Mouse (Mus musculus): Measurements from ENCODE around the gene Taar6. TPM values are rescaled to one million over a fixed set of nuclear protein-coding genes. Genes with fewer than 3 reads are reported as not detected.

The Taar6 gene
- polyA plus RNA-seq, 1 experiment from 2014 or later, result not detected

DNA sequence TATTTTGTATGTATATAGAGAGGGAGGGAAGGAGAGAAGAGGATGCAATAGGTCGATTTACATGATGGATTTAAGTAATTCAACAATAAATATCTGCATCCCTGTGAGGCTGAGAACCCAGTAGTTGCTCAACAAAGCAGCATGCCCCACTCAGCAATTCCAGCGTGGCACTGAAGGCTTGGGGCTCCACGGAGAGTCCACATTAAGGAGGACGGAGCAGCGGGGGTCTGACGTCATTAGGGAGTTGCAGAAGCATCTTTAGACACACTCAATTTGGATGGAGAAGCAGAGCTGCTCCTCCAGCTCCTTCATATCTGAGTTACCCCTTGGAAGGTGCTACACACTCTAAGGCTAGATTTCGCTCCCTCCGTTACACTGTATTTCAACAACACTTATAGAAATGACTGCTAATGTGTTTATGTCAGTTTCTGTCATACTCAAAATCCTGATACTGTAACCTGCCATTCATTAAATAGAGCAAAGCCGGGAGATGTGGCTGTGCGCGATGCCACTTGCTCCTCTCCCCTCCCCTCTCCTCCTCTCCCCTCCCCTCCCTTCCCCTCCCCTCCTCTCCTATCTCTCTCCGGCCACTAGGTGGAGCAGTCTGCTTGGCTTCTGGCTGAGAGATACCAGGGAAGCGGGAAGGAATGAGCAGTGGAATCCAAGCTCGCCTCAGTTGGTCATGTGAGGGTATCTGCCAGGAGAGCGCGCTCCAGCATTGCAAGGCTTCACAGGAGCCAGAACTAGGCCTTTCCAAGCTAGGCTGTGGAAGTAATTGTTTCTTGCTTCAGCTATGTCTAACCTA, 6.3 kb downstream of the Taar6 start:
- H3K4me1 ChIP-seq (ENCODE audit: control insufficient read depth, insufficient read depth, low read length), result no peaks in the 10 kb centered on the region
- 41% methylated on average over 16 of the region's 16 CpGs for WGBS
- H3K27me3 ChIP-seq (ENCODE audit: control insufficient read depth, insufficient read depth, low read length), result no peaks in the 10 kb centered on the region; the same call in 1 of the 2 replicates
- H3K9me3 ChIP-seq (replicated peaks; ENCODE audit: control insufficient read depth, low read length), result no peaks in the 10 kb centered on the region
- no peak overlapping the region for H3K4me2 ChIP-seq (ENCODE audit: low read depth, low read length)
- H3K9ac ChIP-seq (ENCODE audit: low read length), result no peak overlapping the region
- peak; percentile 58; the same call in 1 of the 2 replicates for ATAC-seq (replicated peaks; ENCODE audit: extremely low read depth, insufficient read depth, low FRiP score)
- no peak overlapping the region for H3K27ac ChIP-seq (ENCODE audit: low read length)
- no peaks in the 10 kb centered on the region for H3K36me3 ChIP-seq (ENCODE audit: control insufficient read depth, insufficient read depth)
- H3K4me3 ChIP-seq (ENCODE audit: low read length), result no peak overlapping the region

- Histone ChIP-seq H3K9me3 (replicated peaks; ENCODE audit: control insufficient read depth, low read length) (no peaks in the 10 kb centered on the region), H3K27ac (ENCODE audit: low read length) (no peak overlapping the region), H3K27me3 (ENCODE audit: control insufficient read depth, insufficient read depth, low read length) (no peaks in the 10 kb centered on the region; the same call in 1 of the 2 replicates), H3K4me1 (ENCODE audit: control insufficient read depth, insufficient read depth, low read length) (no peaks in the 10 kb centered on the region), H3K9ac (ENCODE audit: low read length) (no peak overlapping the region), H3K4me2 (ENCODE audit: low read depth, low read length) (no peak overlapping the region), H3K4me3 (ENCODE audit: low read length) (no peak overlapping the region), H3K36me3 (ENCODE audit: control insufficient read depth, insufficient read depth) (no peaks in the 10 kb centered on the region)
- WGBS, result 52% methylated on average over 4 of the region's 4 CpGs
- ATAC-seq (replicated peaks; ENCODE audit: extremely low read depth, insufficient read depth, low FRiP score), result no peak
These were observed 7.5 kb downstream of the Taar6 start for GRCm38 (mm10) chr10:23977958-23978357.

DNA sequence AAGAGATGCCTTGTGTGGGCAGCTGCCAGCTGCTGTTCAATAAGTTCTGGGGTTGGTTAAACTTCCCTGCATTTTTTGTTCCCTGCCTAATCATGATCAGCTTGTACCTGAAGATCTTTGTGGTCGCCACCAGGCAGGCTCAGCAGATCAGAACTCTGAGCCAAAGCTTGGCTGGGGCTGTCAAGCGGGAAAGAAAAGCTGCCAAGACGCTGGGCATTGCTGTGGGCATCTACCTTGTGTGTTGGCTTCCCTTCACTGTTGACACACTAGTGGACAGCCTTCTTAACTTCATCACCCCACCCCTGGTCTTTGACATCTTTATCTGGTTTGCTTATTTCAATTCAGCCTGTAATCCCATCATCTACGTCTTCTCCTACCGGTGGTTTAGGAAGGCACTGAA, 14.2 kb downstream of the Taar6 start:
- 78% methylated on average over 5 of the region's 5 CpGs for WGBS
- no peaks in the 10 kb centered on the region for H3K27me3 ChIP-seq (ENCODE audit: control insufficient read depth, insufficient read depth, low read length)
- H3K4me1 ChIP-seq (ENCODE audit: control insufficient read depth, insufficient read depth, low read length), result no peaks in the 10 kb centered on the region
- no peaks in the 10 kb centered on the region for H3K36me3 ChIP-seq (ENCODE audit: control insufficient read depth, insufficient read depth)
- H3K27ac ChIP-seq (ENCODE audit: low read length), result no peak overlapping the region
- H3K4me2 ChIP-seq (ENCODE audit: low read depth, low read length), result no peak overlapping the region
- no peak overlapping the region for H3K4me3 ChIP-seq (ENCODE audit: low read length)
- no peaks in the 10 kb centered on the region for H3K9me3 ChIP-seq (replicated peaks; ENCODE audit: control insufficient read depth, low read length)
- H3K9ac ChIP-seq (ENCODE audit: low read length), result no peak overlapping the region
- no peak for ATAC-seq (replicated peaks; ENCODE audit: extremely low read depth, insufficient read depth, low FRiP score)

- H3K27me3 ChIP-seq (ENCODE audit: control insufficient read depth, insufficient read depth, low read length), result no peaks in the 10 kb centered on the region
- H3K9ac ChIP-seq (ENCODE audit: low read length), result no peak within 1 kb of the TSS
- H3K9me3 ChIP-seq (replicated peaks; ENCODE audit: control insufficient read depth, low read length), result no peaks in the 10 kb centered on the region
- no peak within 1 kb of the TSS for H3K27ac ChIP-seq (ENCODE audit: low read length)
- no peak within 1 kb of the TSS for H3K4me2 ChIP-seq (ENCODE audit: low read depth, low read length)
- H3K4me1 ChIP-seq (ENCODE audit: control insufficient read depth, insufficient read depth, low read length), result no peaks in the 10 kb centered on the region
- no peak for ATAC-seq (replicated peaks; ENCODE audit: extremely low read depth, insufficient read depth, low FRiP score)
- WGBS, result 84% methylated on average over 11 of the region's 11 CpGs
- no peak within 1 kb of the TSS for H3K4me3 ChIP-seq (ENCODE audit: low read length)
- no peaks in the 10 kb centered on the region for H3K36me3 ChIP-seq (ENCODE audit: control insufficient read depth, insufficient read depth)
These were observed 14.7 kb downstream of the Taar6 start, which contains the start of gene Taar5 for GRCm38 (mm10) chr10:23970656-23971165. TSS of gene Taar5 (plus strand) at chr10:23970706.

GRCm38 (mm10) chr10:23964921-23965610, 20.4 kb downstream of the Taar6 start:
- Histone ChIP-seq H3K9ac (ENCODE audit: low read length) (no peak overlapping the region), H3K4me3 (ENCODE audit: low read length) (no peak overlapping the region), H3K27me3 (ENCODE audit: control insufficient read depth, insufficient read depth, low read length) (no peaks in the 10 kb centered on the region), H3K27ac (ENCODE audit: low read length) (no peak overlapping the region), H3K4me1 (ENCODE audit: control insufficient read depth, insufficient read depth, low read length) (no peaks in the 10 kb centered on the region), H3K9me3 (replicated peaks; ENCODE audit: control insufficient read depth, low read length) (no peaks in the 10 kb centered on the region), H3K36me3 (ENCODE audit: control insufficient read depth, insufficient read depth) (no peaks in the 10 kb centered on the region), H3K4me2 (ENCODE audit: low read depth, low read length) (no peak overlapping the region)
- 82% methylated on average over 6 of the region's 6 CpGs for WGBS
- no peak for ATAC-seq (replicated peaks; ENCODE audit: extremely low read depth, insufficient read depth, low FRiP score)

GRCm38 (mm10) chr10:23963444-23963843, 22.0 kb downstream of the Taar6 start:
- H3K27ac ChIP-seq (ENCODE audit: low read length), result 0 out of 2 replicates have a peak overlapping the region, but pooled peaks have one; percentile 18
- no peaks in the 10 kb centered on the region for H3K36me3 ChIP-seq (ENCODE audit: control insufficient read depth, insufficient read depth)
- H3K4me3 ChIP-seq (ENCODE audit: low read length), result no peak overlapping the region
- H3K9me3 ChIP-seq (replicated peaks; ENCODE audit: control insufficient read depth, low read length), result no peaks in the 10 kb centered on the region
- no peak; the same call in 1 of the 2 replicates for ATAC-seq (replicated peaks; ENCODE audit: extremely low read depth, insufficient read depth, low FRiP score)
- no peaks in the 10 kb centered on the region for H3K4me1 ChIP-seq (ENCODE audit: control insufficient read depth, insufficient read depth, low read length)
- WGBS, result 25% methylated on average over 3 of the region's 3 CpGs
- no peak overlapping the region for H3K9ac ChIP-seq (ENCODE audit: low read length)
- H3K4me2 ChIP-seq (ENCODE audit: low read depth, low read length), result no peak overlapping the region
- no peaks in the 10 kb centered on the region for H3K27me3 ChIP-seq (ENCODE audit: control insufficient read depth, insufficient read depth, low read length)

DNA sequence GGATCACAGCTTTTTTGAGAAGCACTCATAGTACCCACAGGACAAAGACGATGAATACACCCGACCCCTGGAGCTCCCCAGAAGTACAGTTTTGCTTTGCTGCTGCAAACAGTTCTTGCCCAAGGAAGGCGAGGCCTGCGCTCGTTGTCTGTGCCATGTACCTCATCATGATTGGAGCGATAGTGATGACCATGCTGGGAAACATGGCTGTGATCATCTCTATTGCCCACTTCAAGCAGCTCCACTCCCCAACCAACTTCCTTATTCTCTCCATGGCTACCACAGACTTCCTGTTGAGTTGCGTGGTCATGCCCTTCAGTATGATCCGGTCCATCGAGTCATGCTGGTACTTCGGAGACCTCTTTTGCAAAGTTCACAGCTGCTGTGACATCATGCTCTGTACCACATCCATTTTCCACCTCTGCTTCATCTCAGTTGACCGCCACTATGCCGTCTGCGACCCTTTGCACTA, 25.0 kb downstream of the Taar6 start, which contains the start of gene Taar4:
Taar4 (plus strand) TSS at position 51 of the 472 bp plus-strand sequence.
- Histone ChIP-seq H3K9me3 (replicated peaks; ENCODE audit: control insufficient read depth, low read length) (no peaks in the 10 kb centered on the region), H3K4me3 (ENCODE audit: low read length) (no peak within 1 kb of the TSS), H3K27ac (ENCODE audit: low read length) (no peak within 1 kb of the TSS), H3K9ac (ENCODE audit: low read length) (no peak within 1 kb of the TSS), H3K4me2 (ENCODE audit: low read depth, low read length) (no peak within 1 kb of the TSS), H3K4me1 (ENCODE audit: control insufficient read depth, insufficient read depth, low read length) (no peaks in the 10 kb centered on the region), H3K27me3 (ENCODE audit: control insufficient read depth, insufficient read depth, low read length) (no peaks in the 10 kb centered on the region), H3K36me3 (ENCODE audit: control insufficient read depth, insufficient read depth) (no peaks in the 10 kb centered on the region)
- no peak for ATAC-seq (replicated peaks; ENCODE audit: extremely low read depth, insufficient read depth, low FRiP score)
- WGBS, result 91% methylated on average over 13 of the region's 13 CpGs

DNA sequence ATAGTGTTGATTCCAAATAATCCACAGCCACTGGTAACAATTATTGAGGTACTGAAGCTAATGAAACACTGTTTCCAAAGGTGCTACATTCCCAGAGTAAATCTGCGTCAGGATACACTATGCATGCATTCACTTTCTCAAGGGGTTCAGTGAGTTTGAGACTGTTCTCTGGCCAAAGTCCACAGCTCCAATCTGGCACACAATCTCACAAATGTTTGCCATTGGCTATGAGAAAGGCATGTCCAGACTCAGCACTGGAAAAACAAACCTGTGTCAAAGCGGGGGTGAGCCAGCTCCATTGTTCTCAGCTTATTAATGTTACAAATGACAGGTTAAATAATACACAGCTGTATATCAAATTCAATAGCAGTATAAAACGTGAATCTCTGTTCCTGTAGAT, 26.4 kb downstream of the Taar6 start:
- no peaks in the 10 kb centered on the region for H3K27me3 ChIP-seq (ENCODE audit: control insufficient read depth, insufficient read depth, low read length)
- no peak overlapping the region for H3K27ac ChIP-seq (ENCODE audit: low read length)
- ATAC-seq (replicated peaks; ENCODE audit: extremely low read depth, insufficient read depth, low FRiP score), result no peak
- WGBS, result 62% methylated on average over 3 of the region's 3 CpGs
- no peaks in the 10 kb centered on the region for H3K9me3 ChIP-seq (replicated peaks; ENCODE audit: control insufficient read depth, low read length)
- no peak overlapping the region for H3K9ac ChIP-seq (ENCODE audit: low read length)
- no peaks in the 10 kb centered on the region for H3K36me3 ChIP-seq (ENCODE audit: control insufficient read depth, insufficient read depth)
- H3K4me1 ChIP-seq (ENCODE audit: control insufficient read depth, insufficient read depth, low read length), result no peaks in the 10 kb centered on the region
- no peak overlapping the region for H3K4me2 ChIP-seq (ENCODE audit: low read depth, low read length)
- no peak overlapping the region for H3K4me3 ChIP-seq (ENCODE audit: low read length)

DNA sequence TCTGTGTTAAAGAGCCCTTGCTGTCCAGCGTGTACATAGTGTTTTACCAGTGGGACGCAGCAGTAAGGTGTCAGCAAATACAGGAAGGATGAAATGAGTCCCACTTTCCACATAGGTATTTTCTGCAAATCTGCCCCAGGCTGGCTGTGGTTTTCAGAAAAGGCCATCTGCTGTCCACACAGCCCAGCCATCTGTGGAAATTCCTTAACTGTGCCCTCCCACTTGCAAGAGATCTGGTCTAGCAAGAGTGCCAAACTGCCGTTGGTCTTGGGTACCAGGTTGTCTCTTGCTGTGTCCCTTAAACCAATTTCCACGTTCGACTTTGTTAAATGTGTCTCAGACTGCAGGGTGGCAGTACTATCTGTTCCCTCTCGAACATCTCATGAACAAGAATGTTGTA, 33.7 kb downstream of the Taar6 start:
- no peaks in the 10 kb centered on the region for H3K36me3 ChIP-seq (ENCODE audit: control insufficient read depth, insufficient read depth)
- 76% methylated on average over 6 of the region's 6 CpGs for WGBS
- ATAC-seq (replicated peaks; ENCODE audit: extremely low read depth, insufficient read depth, low FRiP score), result no peak

More for the DNA sequence above, 33.7 kb downstream of the Taar6 start:
- H3K4me3 ChIP-seq (ENCODE audit: low read length), result no peak overlapping the region
- no peaks in the 10 kb centered on the region for H3K27me3 ChIP-seq (ENCODE audit: control insufficient read depth, insufficient read depth, low read length)
- no peaks in the 10 kb centered on the region for H3K4me1 ChIP-seq (ENCODE audit: control insufficient read depth, insufficient read depth, low read length)
- no peak overlapping the region for H3K9ac ChIP-seq (ENCODE audit: low read length)
- no peak overlapping the region for H3K4me2 ChIP-seq (ENCODE audit: low read depth, low read length)
- no peak overlapping the region for H3K27ac ChIP-seq (ENCODE audit: low read length)
- no peaks in the 10 kb centered on the region for H3K9me3 ChIP-seq (replicated peaks; ENCODE audit: control insufficient read depth, low read length)
